Mouse (Mus musculus): ENCODE results near the gene Ddx1.

- no peak for TF ChIP-seq CTCF (IDR thresholded peaks at IDR 0.05; ENCODE audit: low read depth)
- no peak for TF ChIP-seq EP300 (IDR thresholded peaks at IDR 0.05; ENCODE audit: low read depth)
Observed at GRCm38 (mm10) chr12:13168073-13168472, 80.9 kb downstream of the Ddx1 start.
